In the genomic region with DNA sequence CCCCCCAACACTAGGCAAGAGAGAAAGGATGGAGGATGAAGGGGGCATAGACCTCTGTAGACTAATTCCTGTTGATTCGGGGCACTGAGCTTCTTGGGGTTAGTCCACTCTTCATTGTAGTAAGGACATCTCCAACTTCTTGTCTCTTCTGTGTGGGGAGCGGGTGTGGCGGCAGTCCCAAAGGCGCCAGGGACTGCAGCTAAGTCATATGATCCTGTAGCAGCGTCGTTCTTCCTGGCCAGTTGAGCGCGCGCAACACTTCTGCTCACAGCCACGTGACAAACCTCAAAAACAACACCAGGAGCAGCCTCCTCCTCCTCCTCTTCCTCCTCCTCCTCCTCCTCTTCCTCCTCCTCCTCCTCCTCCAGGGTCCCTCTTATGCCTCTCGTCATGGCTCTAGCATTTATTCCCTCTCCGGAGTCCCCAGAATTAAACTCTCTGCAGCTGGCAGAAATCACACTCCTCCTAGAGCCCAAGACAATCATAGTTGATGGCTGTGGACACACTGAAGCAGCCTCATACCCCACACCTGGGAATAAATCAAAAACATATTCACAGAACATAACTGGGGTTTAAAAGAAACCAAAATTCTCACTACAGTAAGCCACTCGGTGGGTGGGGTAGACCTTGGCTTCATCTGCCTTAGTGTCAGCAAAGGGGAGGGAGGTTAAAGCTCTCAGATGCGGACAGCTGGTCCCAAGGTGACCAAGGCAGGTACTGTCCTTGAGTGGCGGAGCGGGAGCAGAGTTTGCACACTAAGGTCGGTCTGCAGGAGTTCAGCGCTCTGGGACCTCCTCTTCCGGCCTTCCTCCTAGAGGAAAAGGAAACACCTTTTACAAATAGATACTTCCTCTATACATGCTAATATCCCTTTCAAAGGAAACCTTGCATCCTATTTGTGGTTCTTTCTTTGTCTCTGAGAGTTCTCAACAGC, we compare ENCODE assay signal across 18 mouse cellular contexts. TPM values are rescaled to one million over a fixed set of nuclear protein-coding genes. Genes with fewer than 3 reads are reported as not detected.
DNase-seq lines count a peak whose midpoint lies in the region; ATAC-seq and TF ChIP-seq lines count a peak whose summit lies in the region.
"Had no signal": no experiment of that assay in that cellular context is flagged by ENCODE, and none has a peak within 500 bp of the region (broad histone marks: within the 10 kb centered on the region; RNA-seq: fewer than 3 reads in every experiment).

No protein-coding gene starts in this region.

- no peak overlapping the region for H3K4me3 ChIP-seq in lung, adult 2 months (replicated peaks; ENCODE audit: extremely low read depth, low read depth, low read length)
- H3K4me3 ChIP-seq in kidney, embryonic 14.5 days (ENCODE audit: low read length): no peak overlapping the region
- H3K4me3 ChIP-seq: embryonic facial prominence, embryonic 15.5 days; heart, embryonic 15.5 days; limb, embryonic 12.5 days; midbrain, embryonic 13.5 days had no signal

- H3K4me2 ChIP-seq in kidney, embryonic 14.5 days (replicated peaks; ENCODE audit: low read depth, low read length): no peak overlapping the region
- H3K4me2 ChIP-seq: embryonic facial prominence, embryonic 15.5 days; heart, embryonic 15.5 days; hindbrain, embryonic 14.5 days; limb, embryonic 12.5 days; midbrain, embryonic 13.5 days had no signal

- no peak overlapping the region for H3K27ac ChIP-seq in kidney, embryonic 14.5 days (ENCODE audit: low read depth, low read length)
- H3K27ac ChIP-seq: embryonic facial prominence, embryonic 15.5 days; heart, embryonic 15.5 days; hindbrain, embryonic 14.5 days; limb, embryonic 12.5 days; liver, embryonic 14.5 days; midbrain, embryonic 13.5 days had no signal

- H3K4me1 ChIP-seq in lung, adult 2 months (ENCODE audit: control insufficient read depth, insufficient read depth, low read length): peaks cover 7% of the 10 kb centered on the region
- H3K4me1 ChIP-seq in kidney, embryonic 14.5 days (ENCODE audit: control insufficient read depth, insufficient read depth, low read length): no peaks in the 10 kb centered on the region
- H3K4me1 ChIP-seq: midbrain, embryonic 13.5 days had no signal

- no peaks in the 10 kb centered on the region for H3K27me3 ChIP-seq in kidney, embryonic 14.5 days (ENCODE audit: control insufficient read depth, insufficient read depth, low read length)
- H3K27me3 ChIP-seq: embryonic facial prominence, embryonic 15.5 days; heart, embryonic 15.5 days; midbrain, embryonic 13.5 days had no signal

- ATAC-seq in kidney, embryonic 14.5 days (ENCODE audit: low FRiP score, low TSS enrichment): no peak
- ATAC-seq: midbrain, embryonic 13.5 days had no signal

- peak; percentile 53; the same call in 1 of the 2 replicates for TF ChIP-seq POLR2A in lung, adult 2 months (IDR thresholded peaks at IDR 0.05; ENCODE audit: borderline replicate concordance, extremely low read depth, low read depth, low read length)

- no peaks in the 10 kb centered on the region for H3K9me3 ChIP-seq in kidney, embryonic 14.5 days (ENCODE audit: control insufficient read depth, low read length)
- H3K9me3 ChIP-seq: embryonic facial prominence, embryonic 15.5 days; heart, embryonic 15.5 days; limb, embryonic 12.5 days; midbrain, embryonic 13.5 days had no signal

- H3K9ac ChIP-seq in kidney, embryonic 14.5 days (ENCODE audit: low read depth, low read length): no peak overlapping the region
- H3K9ac ChIP-seq: embryonic facial prominence, embryonic 15.5 days; heart, embryonic 15.5 days; hindbrain, embryonic 14.5 days; limb, embryonic 12.5 days; liver, embryonic 14.5 days; midbrain, embryonic 13.5 days had no signal

- DNase-seq in lung, adult 2 months: no peak
- no peak for DNase-seq in lung, postnatal 14 days
- DNase-seq in ES-CJ7 (ENCODE audit: low read depth, low spot score): peak; percentile 19
- peak; percentile 59 for DNase-seq in lung, postnatal 25 days (ENCODE audit: low spot score)
- peak; percentile 60 for DNase-seq in thymus, postnatal 14 days
- DNase-seq in cerebellum, postnatal 10 days: no peak
- DNase-seq in right cerebral cortex, adult 2 months (ENCODE audit: low spot score in 2 of 2): no peak
- DNase-seq: cerebellum, adult 18-20 months; kidney, adult 2 months had no signal

- no peaks in the 10 kb centered on the region for H3K36me3 ChIP-seq in kidney, embryonic 14.5 days (ENCODE audit: control insufficient read depth, insufficient read depth, low read length)
- H3K36me3 ChIP-seq: embryonic facial prominence, embryonic 15.5 days; heart, embryonic 15.5 days; limb, embryonic 12.5 days; midbrain, embryonic 13.5 days had no signal

- no peak for TF ChIP-seq CTCF in lung, adult 2 months (IDR thresholded peaks at IDR 0.05; ENCODE audit: insufficient read depth, low read length)

- 46% methylated on average over 19 of the region's 19 CpGs for WGBS in lung, adult 2 months
- WGBS in kidney, embryonic 14.5 days: 81% methylated on average over 19 of the region's 19 CpGs

RNA-seq across cellular contexts. Expression of gene Cd2, which starts 3.1 kb away (rescaled TPM):
- polyA plus RNA-seq in lung, adult 2 months (2012; rRNA removed): 10.7 and 11.4 TPM in 2 replicates
- polyA plus RNA-seq in kidney, embryonic 14.5 days (2014; fragmentation: Nextera tagmentation; extraction: Ambion mirVana): not detected in 2 replicates
- polyA plus RNA-seq: forebrain, embryonic 11.5 days; hindbrain, embryonic 14.5 days; limb, embryonic 12.5 days; liver, embryonic 14.5 days; stomach, embryonic 14.5 days had no signal

Comparison
In these comparisons a context has a peak if more than half of its experiments do, and no peak if none do; other contexts are left out.
1. DNase-seq: peak in ES-CJ7 (single experiment), lung, postnatal 25 days (single experiment) and thymus, postnatal 14 days (single experiment); none in lung, adult 2 months (single experiment), lung, postnatal 14 days (single experiment), cerebellum, postnatal 10 days (0 of 2) and right cerebral cortex, adult 2 months (0 of 2).
2. RNA of gene Cd2, which starts 3.1 kb away (polyA plus RNA-seq): 10.7 to 11.4 TPM in lung, adult 2 months; not detected in kidney, embryonic 14.5 days; every median in the first group is over 10 times any median in the second.